Mouse (Mus musculus): ENCODE results near the gene Rad51d.

Gene Rad51d

GRCm38 (mm10) chr11:82889524-82890341 lies 681 bp downstream of the Rad51d start:
- DNase-seq: peak; percentile 32

GRCm38 (mm10) chr11:82888491-82888946 lies 1.9 kb downstream of the Rad51d start:
- DNase-seq: no peak

GRCm38 (mm10) chr11:82886559-82886958 lies 3.9 kb downstream of the Rad51d start:
- DNase-seq: no peak

GRCm38 (mm10) chr11:82883180-82883579 lies 7.2 kb downstream of the Rad51d start:
- no peak for DNase-seq

- no peak for DNase-seq
These were observed 12.6 kb downstream of the Rad51d start for GRCm38 (mm10) chr11:82877726-82878344.

- no peak for DNase-seq
These were observed 14.8 kb downstream of the Rad51d start for GRCm38 (mm10) chr11:82875631-82876030.

- DNase-seq: no peak
These were observed 15.5 kb downstream of the Rad51d start for GRCm38 (mm10) chr11:82874924-82875323.

GRCm38 (mm10) chr11:82871031-82871446 lies 19.4 kb downstream of the Rad51d start, which contains the start of gene Rffl:
TSS of gene Rffl (minus strand) at chr11:82871210.
- peak; percentile 88 for DNase-seq

- DNase-seq: no peak
These were observed 20.0 kb downstream of the Rad51d start for GRCm38 (mm10) chr11:82870173-82871030.

GRCm38 (mm10) chr11:82869506-82870172 lies 20.8 kb downstream of the Rad51d start:
- no peak for DNase-seq

GRCm38 (mm10) chr11:82867956-82868355 lies 22.5 kb downstream of the Rad51d start:
- no peak for DNase-seq

- DNase-seq: no peak
These were observed 23.4 kb downstream of the Rad51d start for GRCm38 (mm10) chr11:82866850-82867564.

GRCm38 (mm10) chr11:82865957-82866356 lies 24.5 kb downstream of the Rad51d start:
- DNase-seq: no peak

- DNase-seq: no peak
These were observed 26.9 kb downstream of the Rad51d start for GRCm38 (mm10) chr11:82863488-82863931.

- no peak for DNase-seq
These were observed 27.4 kb downstream of the Rad51d start for GRCm38 (mm10) chr11:82863059-82863458.

GRCm38 (mm10) chr11:82862638-82863037 lies 27.8 kb downstream of the Rad51d start:
- no peak for DNase-seq

GRCm38 (mm10) chr11:82861558-82861957 lies 28.9 kb downstream of the Rad51d start:
- no peak for DNase-seq

GRCm38 (mm10) chr11:82860759-82861158 lies 29.7 kb downstream of the Rad51d start:
- no peak for DNase-seq

GRCm38 (mm10) chr11:82857307-82857848 lies 33.0 kb downstream of the Rad51d start:
- DNase-seq: no peak

GRCm38 (mm10) chr11:82856032-82856431 lies 34.4 kb downstream of the Rad51d start:
- DNase-seq: no peak

- no peak for DNase-seq
These were observed 35.0 kb downstream of the Rad51d start for GRCm38 (mm10) chr11:82855327-82855973.

Data from cerebellum, adult 11-12 months (tissue).